Mouse (Mus musculus): ENCODE results near the gene Ccdc160. TPM values are rescaled to one million over a fixed set of nuclear protein-coding genes. Genes with fewer than 3 reads are reported as not detected.

The Ccdc160 gene
- polyA plus RNA-seq, 1 experiment from 2014 or later = 0.39 TPM

MicroRNAs encoded within 50 kb of the gene (microRNA counts, 519-probe panel; counts per million panel counts)
- microRNA mmu-miR-106a+mmu-miR-17 (4,345 counts per million, percentile 95 among the panel's probes with 10 or more counts), microRNA mmu-miR-18b (not detected), microRNA mmu-miR-363 (not detected)

Small RNA genes lying within 50 kb of the gene (microRNA-seq; reads per million reads assigned to microRNA genes)
- 307 reads per million, percentile 66 among the genes with 10 or more reads in this experiment for gene Mir106a
- 15.5 reads per million, percentile 30 among the genes with 10 or more reads in this experiment for gene Mir18b
- gene Mir19b-2 = 1.7 reads per million
- 255 reads per million, percentile 63 among the genes with 10 or more reads in this experiment for gene Mir20b
- gene Mir363 = 193 reads per million, percentile 59 among the genes with 10 or more reads in this experiment
- 117 reads per million, percentile 51 among the genes with 10 or more reads in this experiment for gene Mir92-2

Other genes starting within 250 kb of the Ccdc160 start
- 437 and 447 TPM in 2 replicates for gene Gpc3, start 177.2 kb upstream of the Ccdc160 start, polyA plus RNA-seq (2015; fragmentation: Nextera tagmentation; extraction: Ambion mirVana)
- gene Phf6, start 121.1 kb downstream of the Ccdc160 start, polyA plus RNA-seq (2015; fragmentation: Nextera tagmentation; extraction: Ambion mirVana) = 13.2 and 16.7 TPM in 2 replicates
- gene Hprt, start 196.9 kb downstream of the Ccdc160 start, polyA plus RNA-seq (2015; fragmentation: Nextera tagmentation; extraction: Ambion mirVana) = 191 and 238 TPM in 2 replicates

Data from heart, embryonic 15.5 days (tissue).